Mouse (Mus musculus) heart, postnatal 0 days (tissue): ENCODE measurements at regions not wholly inside any gene's neighbourhood (a gene's known extent, or its start where the extent isn't known, plus 50 kb on each side); places are given as distances from the start of the nearest gene placed in this dataset.

Experiments
- ATAC-seq: fragments of 200-750 bp; cut with Nextera tagmentation; 2 replicates; pipeline ENCODE4 v1.8.0; 2017; ENCODE audit warnings: low read depth, moderate number of reproducible peaks, moderate library complexity; ENCODE audit not compliant: insufficient read depth
- DNase-seq: peaks from one replicate; pipeline ENCODE4 v3.0.0-alpha.2; 2016; ENCODE audit warnings: low spot score
- H3K27ac ChIP-seq: fragments of 300-500 bp; sonication (generic); 2 replicates; pipeline ENCODE4 v1.5.1; 2014; ENCODE audit warnings: low read depth, mild to moderate bottlenecking
- H3K27me3 ChIP-seq: fragments of 300-500 bp; sonication (generic); 2 replicates; pipeline ENCODE4 v1.6.1; 2014; ENCODE audit warnings: low read length, mixed read lengths; ENCODE audit not compliant: control insufficient read depth, insufficient read depth
- H3K36me3 ChIP-seq: fragments of 300-500 bp; sonication (generic); replicated peaks from 2 replicates; pipeline ENCODE4 v1.6.1; 2014; ENCODE audit warnings: low read length, mixed read lengths; ENCODE audit not compliant: control insufficient read depth, insufficient read depth
- H3K4me1 ChIP-seq: fragments of 300-500 bp; sonication (generic); 2 replicates; pipeline ENCODE4 v1.6.1; 2014; ENCODE audit warnings: antibody characterized with exemption; ENCODE audit not compliant: control insufficient read depth, insufficient read depth
- H3K4me2 ChIP-seq: fragments of 300-500 bp; sonication (generic); 2 replicates; pipeline ENCODE4 v1.6.1; 2014; ENCODE audit warnings: low read depth, mild to moderate bottlenecking, low read length, moderate library complexity
- H3K4me3 ChIP-seq: fragments of 300-500 bp; sonication (generic); 2 replicates; pipeline ENCODE4 v1.5.1; 2014; ENCODE audit warnings: low read depth, low read length
- H3K9ac ChIP-seq: fragments of 300-500 bp; sonication (generic); replicated peaks from 2 replicates; pipeline ENCODE4 v1.6.1; 2014; ENCODE audit warnings: low read depth, low read length, mixed read lengths
- H3K9me3 ChIP-seq: fragments of 300-500 bp; sonication (generic); replicated peaks from 2 replicates; pipeline ENCODE4 v1.6.1; 2016; ENCODE audit warnings: low read length; ENCODE audit not compliant: control insufficient read depth
- CTCF ChIP-seq: IDR thresholded peaks from 2 replicates; pipeline ENCODE4 v1.5.1; 2016; ENCODE audit warnings: antibody characterized with exemption, control low read depth, low read depth
- EP300 ChIP-seq: IDR thresholded peaks from 2 replicates; pipeline ENCODE4 v1.6.1; 2016; ENCODE audit warnings: antibody characterized with exemption, low read depth
- WGBS: fragments of 180-500 bp; shearing (Covaris S2); extraction: QIAGEN DNeasy Blood & Tissue Kit; methylation state at CpG from one replicate; pipeline ENCODE4 v1.1.7; 2014; 5-methylcytosine and 5-hydroxymethylcytosine counted together

DNA sequence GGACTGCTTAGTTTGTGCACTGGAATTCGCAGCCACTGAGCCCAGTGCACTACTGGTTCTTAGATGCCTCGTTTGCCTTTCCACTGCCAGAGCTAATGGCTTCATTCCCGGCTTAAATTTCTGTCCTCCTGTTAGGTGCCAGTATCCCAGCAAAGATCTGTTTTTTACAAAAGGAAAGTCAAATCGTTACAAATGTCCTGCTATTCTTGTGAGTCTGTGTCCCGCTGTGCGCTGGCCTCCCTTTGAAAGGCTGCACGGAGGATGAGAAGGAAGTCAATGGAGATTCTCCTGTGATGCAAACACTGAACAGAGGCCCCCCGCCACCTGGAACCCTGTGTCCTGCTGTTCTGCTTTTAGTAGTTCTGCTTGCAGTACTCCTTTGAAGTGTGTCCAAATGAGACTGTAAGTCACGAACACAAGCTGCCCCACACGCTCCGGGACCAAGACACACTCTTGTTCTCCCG, 74.0 kb upstream of the Ddit4l start:
- no peak for ATAC-seq
- TF ChIP-seq CTCF (no peak), EP300 (no peak)
- H3K27me3 ChIP-seq, result no peaks in the 10 kb centered on the region
- no peaks in the 10 kb centered on the region for H3K36me3 ChIP-seq
- H3K4me2 ChIP-seq, result peak overlapping the region; percentile 53
- WGBS, result 8% methylated on average over 12 of the region's 12 CpGs
- no peaks in the 10 kb centered on the region for H3K9me3 ChIP-seq
- no peaks in the 10 kb centered on the region for H3K4me1 ChIP-seq
- DNase-seq, result no peak
- no peak overlapping the region for H3K27ac ChIP-seq
- no peak overlapping the region for H3K9ac ChIP-seq
- peak overlapping the region; percentile 25 for H3K4me3 ChIP-seq

GRCm38 (mm10) chr3:137547938-137548337, 73.5 kb upstream of the Ddit4l start:
- Histone ChIP-seq H3K27me3 (no peaks in the 10 kb centered on the region), H3K9ac (no peak overlapping the region), H3K4me1 (no peaks in the 10 kb centered on the region), H3K9me3 (no peaks in the 10 kb centered on the region), H3K4me2 (peak overlapping the region; percentile 53), H3K4me3 (peak overlapping the region; percentile 25), H3K36me3 (no peaks in the 10 kb centered on the region), H3K27ac (peak overlapping the region; percentile 50)
- ATAC-seq, result 0 out of 2 replicates have a peak, but pooled peaks have one; percentile 41
- WGBS, result 19% methylated on average over 6 of the region's 6 CpGs
- no peak for TF ChIP-seq EP300
- no peak for TF ChIP-seq CTCF
- DNase-seq, result peak; percentile 38

GRCm38 (mm10) chr3:137550708-137551107, 70.7 kb upstream of the Ddit4l start:
- Histone ChIP-seq H3K27ac (no peak overlapping the region), H3K9me3 (no peaks in the 10 kb centered on the region), H3K4me3 (no peak overlapping the region), H3K4me2 (no peak overlapping the region), H3K36me3 (no peaks in the 10 kb centered on the region), H3K9ac (no peak overlapping the region), H3K4me1 (no peaks in the 10 kb centered on the region), H3K27me3 (no peaks in the 10 kb centered on the region)
- TF ChIP-seq CTCF (no peak), EP300 (no peak)
- 86% methylated on average over 4 of the region's 4 CpGs for WGBS
- ATAC-seq, result no peak
- DNase-seq, result no peak

DNA sequence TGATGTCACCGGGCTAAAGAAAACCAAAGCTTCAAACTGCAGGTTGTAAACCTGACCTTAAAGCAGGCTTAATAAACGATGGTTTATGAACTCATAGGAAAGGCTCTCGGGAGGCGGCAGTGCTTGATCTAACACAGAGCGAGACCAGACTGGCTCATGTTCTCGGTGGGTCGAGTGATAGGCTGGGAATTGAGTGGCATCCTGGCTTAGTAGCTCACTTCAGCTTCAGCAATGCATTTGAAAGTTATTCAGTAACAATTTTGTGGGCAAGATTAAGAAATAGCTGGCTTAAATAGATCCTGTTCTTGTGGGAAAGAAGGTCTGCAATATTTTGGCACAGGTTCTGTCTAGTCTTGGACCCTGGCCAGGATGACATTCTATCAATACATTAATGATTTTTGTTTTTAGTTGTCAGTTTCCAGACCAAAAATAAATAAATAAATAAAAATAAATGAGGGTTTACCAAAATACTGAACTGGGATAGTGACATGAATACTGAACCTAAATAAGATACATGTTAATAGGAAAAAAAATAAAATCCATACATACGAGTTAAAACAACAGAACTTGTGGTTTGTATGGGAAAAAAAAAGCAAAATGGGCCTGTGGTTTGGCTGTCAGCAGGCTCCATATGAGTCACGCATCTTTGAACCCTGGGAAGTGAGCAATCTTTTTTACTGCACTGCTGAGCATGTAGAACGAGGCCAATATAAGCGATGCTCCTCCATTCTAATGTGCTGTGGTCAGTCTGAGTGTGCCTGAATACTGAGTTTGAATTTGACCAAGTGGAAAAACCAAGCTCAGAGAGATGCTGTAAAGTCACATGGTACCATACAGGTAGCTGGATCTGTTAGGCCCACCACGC, 68.7 kb upstream of the Ddit4l start:
- H3K4me2 ChIP-seq, result no peak overlapping the region
- no peak for TF ChIP-seq EP300
- TF ChIP-seq CTCF, result no peak

GRCm38 (mm10) chr3:137560851-137561449, 60.5 kb upstream of the Ddit4l start:
- Histone ChIP-seq H3K4me3 (no peak overlapping the region), H3K9me3 (no peaks in the 10 kb centered on the region), H3K27me3 (no peaks in the 10 kb centered on the region), H3K4me1 (no peaks in the 10 kb centered on the region), H3K4me2 (no peak overlapping the region), H3K9ac (no peak overlapping the region), H3K27ac (no peak overlapping the region), H3K36me3 (no peaks in the 10 kb centered on the region)
- WGBS, result 68% methylated on average over 6 of the region's 6 CpGs
- DNase-seq, result no peak
- ATAC-seq, result no peak
- TF ChIP-seq CTCF, result no peak
- TF ChIP-seq EP300, result no peak

More for the DNA sequence above, 68.7 kb upstream of the Ddit4l start:
- 67% methylated on average over 12 of the region's 12 CpGs for WGBS
- Histone ChIP-seq H3K36me3 (no peaks in the 10 kb centered on the region), H3K4me1 (no peaks in the 10 kb centered on the region), H3K4me3 (no peak overlapping the region), H3K9me3 (no peaks in the 10 kb centered on the region), H3K27ac (no peak overlapping the region), H3K27me3 (no peaks in the 10 kb centered on the region), H3K9ac (no peak overlapping the region)
- DNase-seq, result no peak
- ATAC-seq, result no peak
